Mouse (Mus musculus): ENCODE data around the gene Sync.

The Sync gene

DNA sequence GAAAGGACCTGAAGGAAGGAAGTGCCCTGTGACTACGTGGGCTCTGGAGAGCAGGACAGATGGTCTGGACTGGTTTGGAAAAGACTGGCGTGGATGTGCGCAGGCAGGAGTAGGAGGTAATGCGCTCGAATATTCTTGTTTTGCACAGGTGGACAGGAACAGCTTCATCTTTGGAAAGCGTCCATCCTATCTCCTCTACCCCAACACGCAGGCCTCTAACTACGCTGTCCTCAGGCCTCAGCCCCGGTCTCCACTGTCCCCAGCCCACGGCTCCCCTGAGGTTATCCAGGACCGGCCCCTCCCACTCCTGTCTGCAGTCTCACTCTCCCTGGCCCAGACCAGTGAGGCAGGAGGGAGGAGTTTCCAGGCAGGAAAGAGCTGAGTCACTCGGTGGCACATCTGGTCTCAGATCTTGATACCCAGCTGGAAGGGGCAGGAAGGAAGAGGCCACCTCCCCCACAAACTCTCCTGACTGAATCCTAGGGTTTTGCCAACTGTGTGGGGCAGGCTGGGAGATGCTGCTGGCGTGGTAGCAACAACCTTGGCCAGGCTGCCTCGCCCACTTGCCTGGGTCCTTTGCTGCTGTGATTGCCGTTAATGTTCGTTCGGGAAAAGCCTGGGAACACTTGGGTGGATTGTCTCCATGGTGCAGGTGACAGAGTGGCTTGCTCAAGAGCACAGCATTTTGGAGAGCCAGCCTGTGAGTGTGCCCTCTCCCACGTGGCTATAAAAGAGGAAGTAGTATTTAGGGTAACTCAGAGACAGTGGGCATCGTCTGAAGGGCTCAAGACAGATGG is 24.0 kb upstream of the Sync start:
- peak; percentile 82 for DNase-seq

DNA sequence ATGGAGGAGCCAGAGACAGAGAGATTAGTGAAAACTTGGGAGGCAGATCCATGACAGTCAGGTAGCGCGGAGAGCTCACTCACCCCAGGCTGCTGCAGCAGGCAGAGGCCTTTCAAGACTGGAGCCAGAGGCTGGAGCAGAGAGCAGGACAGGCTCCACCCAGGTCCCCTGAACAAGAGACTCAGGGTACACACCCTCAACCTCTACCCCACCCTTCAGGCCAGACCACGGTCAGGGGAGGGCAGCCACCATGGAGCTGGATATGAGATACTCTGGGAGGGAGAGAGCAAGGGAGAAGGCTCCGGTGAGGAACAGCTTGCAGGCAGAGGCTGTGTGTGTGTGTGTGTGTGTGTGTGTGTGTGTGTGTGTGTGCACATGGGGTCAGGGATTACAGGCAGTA is 21.2 kb upstream of the Sync start:
- DNase-seq: no peak

DNA sequence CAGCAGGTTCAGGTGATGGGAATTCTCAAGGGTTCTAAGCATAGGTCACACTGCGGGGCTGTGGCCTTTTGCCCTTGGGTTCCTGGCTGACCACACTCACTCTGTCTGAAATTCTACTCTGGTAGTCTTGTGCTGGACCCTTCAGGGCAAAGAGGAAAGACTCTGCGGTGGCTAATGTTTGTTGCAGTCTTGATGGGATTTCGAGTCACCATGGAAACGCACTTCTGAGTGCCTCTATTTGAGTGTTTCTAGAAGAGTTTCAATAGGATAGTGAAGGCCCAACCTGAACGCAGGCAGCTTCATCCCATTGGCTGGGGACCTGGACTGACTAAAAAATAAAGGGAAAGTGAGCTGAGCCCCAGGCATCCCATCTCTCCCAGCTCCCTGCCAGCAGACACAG is 20.6 kb upstream of the Sync start:
- no peak for DNase-seq

DNA sequence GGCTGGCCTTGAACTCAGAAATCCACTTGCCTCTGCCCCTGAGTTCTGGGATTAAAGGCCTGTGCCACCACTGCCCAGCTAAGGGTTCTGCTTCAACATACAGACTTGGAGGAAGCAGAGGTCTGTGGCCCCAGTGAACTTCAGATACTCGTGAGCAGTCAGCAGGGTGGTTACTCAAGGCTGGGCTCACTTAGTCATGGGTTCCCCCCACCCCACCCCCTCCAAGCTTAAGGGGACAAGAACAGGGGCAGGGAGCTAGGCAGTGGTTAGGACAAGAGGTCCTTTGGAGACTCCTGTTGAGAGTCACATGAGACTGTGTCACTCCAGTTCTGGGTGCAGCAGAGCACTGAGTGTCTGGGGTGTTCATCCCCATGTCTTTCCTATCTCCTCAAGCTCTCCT is 18.7 kb upstream of the Sync start:
- no peak for DNase-seq

DNA sequence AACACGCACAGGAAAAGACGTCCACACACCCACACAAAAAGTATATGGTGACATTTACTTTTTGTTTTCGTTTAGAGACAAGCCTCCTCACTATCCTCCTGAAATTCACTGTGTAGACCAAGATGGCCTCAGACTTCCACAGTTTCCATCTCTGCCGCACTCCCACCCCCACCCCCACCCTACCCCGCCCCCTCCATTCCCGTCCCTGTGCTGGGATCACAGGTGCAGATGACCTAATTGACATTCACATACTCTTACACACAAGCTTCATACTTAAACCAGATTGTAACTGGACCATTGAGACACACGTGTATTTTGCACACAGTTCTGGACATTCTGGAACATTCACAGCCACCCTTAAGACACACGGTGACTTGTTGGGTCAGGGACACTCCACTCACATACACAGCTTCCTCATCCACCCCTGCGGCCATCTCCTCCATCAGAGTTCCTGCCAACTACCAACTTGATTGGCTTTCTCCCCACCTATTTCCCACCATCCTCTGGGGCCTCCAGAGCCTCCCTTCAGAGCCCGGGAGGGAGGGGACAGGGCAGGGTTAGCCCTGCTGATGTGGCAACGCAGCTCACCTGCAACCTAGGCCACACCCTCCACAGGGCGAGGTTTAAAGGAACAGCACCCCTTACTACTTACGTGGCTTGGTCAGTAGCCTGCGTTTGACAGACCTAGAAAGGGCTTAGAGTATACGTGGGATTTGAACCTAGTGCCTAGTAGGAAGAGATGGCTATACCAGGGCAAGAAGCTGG is 15.2 kb upstream of the Sync start:
- peak; percentile 41 for DNase-seq

DNA sequence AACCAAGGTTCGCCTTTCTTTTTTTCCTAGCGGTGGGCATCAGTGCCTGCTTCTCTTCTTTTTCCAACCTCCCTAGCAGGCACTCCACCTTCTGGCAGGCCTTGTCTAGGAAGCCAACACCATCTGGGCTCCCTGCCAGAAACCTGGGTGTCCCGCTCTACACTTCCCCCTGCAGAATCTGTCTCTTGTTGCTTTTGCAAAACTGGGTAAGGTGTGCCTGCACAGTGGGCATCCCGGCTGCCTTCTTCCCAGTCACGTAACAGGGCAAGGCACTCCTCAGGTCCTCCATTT is 14.7 kb upstream of the Sync start:
- no peak for DNase-seq

DNA sequence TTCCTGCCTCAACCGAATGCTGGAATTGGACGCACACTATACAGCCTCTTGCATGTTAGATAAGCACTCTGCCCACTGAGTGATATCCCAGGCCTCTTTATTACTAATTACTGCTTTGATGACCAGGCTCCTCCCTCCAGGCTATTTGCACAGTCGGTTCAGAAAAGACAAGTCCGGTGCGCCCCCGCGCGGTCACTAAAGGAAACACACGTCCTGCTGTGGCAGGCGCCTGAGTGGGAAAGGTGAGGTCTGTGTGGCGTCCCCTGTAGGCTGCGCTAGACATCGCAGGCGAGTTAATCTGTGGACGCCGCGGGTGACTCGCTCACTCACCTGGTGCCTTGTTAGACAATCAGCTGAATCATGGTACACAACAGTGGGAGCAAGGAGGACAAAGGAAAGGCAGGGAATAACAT is 11.0 kb upstream of the Sync start:
- peak; percentile 93 for DNase-seq

DNA sequence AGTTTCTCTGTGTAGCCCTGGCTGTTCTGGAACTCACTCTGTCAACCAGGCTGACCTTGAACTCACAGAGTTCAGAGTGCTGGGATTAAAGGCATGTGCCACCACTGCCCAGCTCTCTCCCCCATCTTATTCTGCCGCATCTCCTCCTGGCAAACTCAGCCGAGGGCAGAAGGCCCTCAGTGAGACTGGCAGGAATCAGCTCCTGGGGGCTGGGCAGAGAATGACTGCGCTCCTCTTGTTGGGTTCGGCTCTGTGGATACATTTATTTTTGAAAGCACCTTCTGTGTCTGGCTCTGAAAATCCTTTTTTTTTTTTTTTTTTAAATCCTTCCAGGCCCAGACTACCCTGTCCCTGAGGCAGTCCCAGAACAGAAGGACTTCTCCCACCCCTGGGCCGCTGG is 4.6 kb upstream of the Sync start:
- DNase-seq: no peak

DNA sequence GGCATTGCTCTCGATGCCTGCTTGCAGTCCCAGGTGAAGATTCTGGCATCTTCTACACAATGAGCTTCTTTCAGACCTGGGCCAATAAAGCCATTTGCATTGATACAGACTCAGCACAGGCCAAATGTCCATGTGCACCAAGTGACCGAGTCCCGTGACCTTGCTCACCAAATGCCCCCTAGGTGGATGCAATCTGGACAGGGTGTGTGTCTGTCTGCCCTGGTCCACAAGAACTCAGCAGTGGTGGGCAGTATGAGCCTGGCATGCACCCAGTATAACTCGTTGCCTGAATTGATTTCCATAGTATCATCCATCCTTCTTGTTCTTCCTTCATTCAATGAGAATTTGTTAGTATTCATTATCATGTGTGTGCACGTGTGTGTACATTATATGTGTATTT is 4.2 kb upstream of the Sync start:
- no peak for DNase-seq

DNA sequence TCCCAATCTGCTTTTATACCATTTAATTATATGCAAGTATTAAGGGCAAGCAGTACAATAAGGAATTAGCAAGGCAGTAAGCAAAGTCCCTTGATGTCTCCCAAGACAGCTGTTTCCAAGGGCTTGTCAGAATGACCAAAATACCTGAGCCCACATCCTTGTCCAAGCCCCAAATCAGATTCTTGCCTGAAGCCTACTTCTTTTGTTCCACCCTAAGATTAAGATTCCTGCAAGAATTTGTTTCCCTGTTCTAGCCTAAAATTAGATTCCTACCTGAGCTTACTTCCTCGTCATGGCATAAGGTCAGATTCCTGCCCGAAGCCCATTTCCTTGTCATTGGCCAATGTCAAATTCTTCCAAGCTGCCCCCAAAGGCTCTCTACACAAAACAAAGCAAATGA is 2.7 kb upstream of the Sync start:
- no peak for DNase-seq

DNA sequence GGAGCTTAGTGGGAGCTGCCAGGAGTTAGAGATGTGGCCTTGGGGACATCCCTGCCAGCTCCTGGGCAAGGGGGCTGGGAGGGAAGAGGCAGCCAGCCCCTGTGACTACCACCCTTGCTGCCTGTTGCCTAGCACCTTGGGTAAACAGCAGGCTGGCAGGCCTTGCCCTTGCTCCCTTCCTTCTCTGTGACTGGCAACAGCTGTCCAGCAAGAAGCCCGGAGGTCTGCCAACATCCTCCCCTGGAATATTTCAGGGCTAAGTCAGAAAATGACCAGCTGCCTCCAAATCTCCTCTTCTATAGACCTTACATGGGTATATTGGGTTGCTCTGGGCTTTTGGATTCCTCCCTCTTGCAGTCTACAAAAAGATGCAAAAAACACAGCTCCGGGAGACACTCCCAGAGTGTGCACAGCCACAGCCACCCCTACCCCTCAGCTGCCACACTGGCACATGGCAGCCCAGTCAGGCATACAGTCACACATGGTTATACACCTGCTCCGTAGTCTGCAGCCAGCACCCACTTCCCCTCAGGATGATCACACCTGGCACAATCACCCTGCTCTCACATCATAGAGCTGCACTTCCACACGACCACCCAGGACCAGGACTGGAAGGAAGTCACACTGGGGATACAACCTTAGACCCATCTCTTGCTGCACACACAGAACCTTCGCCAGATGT is 1.3 kb upstream of the Sync start:
- no peak for DNase-seq

DNA sequence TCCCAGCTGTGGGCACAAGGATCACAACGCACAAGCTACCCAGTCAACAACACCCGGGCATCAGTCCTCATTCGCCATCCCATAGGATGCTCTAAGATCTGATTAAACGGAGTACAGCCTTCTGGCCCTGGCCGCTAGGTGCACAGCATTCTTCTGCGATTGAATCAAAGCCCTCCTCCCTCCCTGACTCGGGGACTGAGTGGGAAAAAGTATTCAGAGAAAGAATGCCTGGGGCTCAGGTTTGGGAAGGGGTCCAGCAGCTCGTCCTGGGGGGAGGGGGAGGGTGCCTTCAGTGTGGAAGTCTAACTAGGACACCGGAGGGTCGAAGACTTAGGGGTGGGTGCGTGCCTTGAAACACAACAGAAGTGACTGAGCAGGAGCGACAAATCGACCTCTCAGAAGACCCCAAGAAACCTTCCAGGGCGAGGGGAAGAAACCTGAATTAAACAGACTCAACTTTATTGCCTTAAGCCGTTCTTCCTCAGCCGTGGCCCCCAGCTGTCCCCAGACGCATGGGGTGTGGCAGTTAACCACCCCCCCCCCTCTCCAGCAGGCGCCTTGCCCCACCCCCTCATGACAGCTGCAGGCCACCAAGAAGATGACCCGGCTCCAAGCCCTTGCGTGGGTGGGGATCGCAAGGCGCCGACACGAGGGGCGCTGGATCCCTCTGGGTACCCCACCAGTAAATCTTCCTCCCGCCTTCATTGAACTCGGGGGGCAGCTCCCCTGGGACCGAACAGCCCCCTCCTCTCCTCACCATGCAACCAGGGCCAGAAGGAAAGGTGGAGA is 540 bp upstream of the Sync start:
- no peak for DNase-seq

DNA sequence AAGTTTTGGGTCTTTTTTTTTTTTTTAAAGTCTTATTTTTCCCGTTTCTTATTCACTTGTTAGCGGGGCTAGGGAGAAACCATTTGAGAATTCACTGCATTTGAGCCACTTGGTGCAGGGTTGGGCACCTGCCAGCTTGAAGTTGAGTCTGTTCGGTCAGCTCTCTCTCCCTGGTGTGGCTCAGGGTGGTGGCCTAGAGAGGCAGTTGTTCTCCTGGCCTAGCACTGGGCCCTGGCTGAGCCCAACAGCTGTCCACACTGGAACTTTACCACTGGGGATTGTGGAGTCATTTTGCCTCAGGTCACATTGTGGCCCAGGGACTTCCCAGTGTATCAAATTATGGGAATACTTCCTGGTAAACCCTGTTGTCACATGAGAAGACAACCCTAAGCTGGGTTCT is 650 bp downstream of the Sync start:
- DNase-seq: no peak

DNA sequence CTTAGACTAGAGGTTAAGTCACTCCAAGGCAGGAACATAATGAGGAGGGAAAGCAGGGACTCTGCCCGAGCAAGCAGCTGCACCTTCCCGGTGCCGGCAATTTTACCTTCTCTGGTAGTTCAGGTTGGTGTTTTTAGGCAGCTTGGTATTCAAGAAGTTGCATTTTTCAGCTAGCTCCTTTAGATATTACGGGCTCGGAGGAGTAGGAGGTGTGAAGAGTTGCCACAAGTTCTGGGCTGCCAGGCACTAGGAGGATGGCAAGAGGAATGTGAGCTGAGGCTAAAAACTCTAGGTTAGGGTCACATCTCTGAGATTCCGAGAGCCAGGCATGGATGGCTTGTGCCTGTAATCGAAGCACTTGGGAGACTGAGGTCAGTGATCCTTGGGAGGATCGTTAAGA is 2.3 kb downstream of the Sync start:
- no peak for DNase-seq

DNA sequence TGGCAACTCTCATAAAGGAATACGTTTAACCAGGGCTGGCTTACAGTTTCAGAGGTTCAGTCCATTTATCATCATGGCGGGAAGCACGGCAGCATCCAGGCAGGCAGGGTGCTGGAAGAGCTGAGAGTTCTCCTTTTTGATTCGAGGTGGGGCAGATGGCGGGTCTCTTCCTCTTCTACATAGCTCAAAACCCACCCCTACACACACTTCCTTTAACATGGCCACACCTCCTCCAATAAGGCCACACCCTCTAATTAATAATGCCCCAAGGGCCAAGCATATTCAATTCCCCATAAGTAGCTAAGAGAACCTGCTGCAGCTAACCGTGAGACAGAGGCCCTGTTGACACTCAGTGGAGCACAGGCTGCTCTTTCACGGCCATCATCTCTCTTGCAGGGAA is 5.4 kb downstream of the Sync start:
- DNase-seq: no peak

DNA sequence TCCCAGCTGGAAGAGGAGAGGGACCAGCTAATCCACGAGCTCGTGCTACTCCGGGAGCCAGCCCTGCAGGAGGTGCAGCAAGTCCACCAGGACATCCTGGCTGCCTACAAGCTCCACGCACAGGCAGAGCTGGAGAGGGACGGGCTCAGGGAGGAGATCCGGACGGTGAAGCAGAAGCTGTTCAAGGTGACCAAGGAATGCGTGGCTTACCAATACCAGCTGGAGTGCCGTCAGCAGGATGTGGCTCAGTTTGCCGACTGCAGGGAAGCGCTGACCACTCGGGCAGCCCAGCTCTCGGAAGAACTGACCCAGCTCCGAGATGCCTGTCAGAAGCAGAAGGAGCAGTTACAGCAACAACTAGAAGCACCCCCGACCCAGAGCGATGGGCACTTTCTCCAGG is 6.3 kb downstream of the Sync start:
- no peak for DNase-seq

DNA sequence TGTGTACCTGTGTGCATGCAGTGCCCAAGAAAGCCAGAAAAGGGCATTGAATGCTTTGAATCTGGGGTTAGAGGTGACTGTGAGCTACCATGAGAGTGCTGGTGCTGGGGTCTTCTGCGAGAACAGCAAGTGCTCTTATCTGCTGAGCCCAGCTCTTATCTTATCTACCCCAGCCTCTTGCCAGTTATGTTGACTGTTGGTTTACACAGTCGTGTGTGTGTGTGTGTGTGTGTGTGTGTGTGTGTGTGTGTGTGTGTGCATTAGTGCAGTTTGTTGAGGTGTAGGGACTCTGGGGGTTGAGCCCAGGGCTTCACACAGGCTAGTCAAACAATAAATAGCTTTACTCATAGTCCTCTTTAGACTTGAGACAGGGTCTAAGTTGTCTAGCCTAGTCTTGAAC is 7.8 kb downstream of the Sync start:
- peak; percentile 50 for DNase-seq

DNA sequence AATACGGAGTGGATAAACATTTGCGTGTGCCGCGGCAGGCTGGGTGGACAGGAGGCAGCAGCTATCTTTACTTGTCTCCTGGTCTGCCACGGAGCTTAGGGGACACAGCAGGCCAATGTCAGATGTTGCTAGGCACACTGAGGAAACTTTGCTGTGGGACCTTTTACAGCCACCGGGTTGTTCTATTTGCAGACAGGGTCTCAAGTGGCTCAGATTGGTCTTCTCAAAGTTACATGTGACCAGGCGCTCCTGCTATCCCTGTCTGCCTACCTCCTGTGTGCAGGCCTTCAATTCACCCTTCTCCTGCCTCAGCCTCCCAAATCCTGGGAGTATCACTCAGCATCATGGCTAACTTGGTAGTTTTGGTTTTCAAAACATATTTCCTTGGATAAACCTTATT is 8.6 kb downstream of the Sync start:
- no peak for DNase-seq

DNA sequence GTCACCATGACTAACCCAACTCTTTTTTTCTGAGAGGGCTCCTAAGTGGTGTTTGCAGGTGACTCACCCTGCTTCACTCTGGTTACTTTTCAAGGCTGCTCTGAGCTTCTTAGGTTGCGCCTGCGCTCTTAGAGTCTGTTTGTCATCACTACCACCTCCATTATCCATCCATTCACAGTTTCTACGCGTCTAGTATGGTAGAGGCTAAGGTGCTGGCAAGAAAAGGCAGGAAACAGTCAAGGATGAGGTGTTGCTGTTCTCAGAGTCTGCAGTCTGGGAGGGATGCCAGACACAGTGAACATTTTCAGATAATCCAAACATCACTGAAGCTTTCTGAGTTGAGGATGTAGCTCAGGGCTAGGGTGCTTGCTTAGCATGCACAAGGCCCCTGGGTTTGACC is 10.3 kb downstream of the Sync start:
- no peak for DNase-seq

DNA sequence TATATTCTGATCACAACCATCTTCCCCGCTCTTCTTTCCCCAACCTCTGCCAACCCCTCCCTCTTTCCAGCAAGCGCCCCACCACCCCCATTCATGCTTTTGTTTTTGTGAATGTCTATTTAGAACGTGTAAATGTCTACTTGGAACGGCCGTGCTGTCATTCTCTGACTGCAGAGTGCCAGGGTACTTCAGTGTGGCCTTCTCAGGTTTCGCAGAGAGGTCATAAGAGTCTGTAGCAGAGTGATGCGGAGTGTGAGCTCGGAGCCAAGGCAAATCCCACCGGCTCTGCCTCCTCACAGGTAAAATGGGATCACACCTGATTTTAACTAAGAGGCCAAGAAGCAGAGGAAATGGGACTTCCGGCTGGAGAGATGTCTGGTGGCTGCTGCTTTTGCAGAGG is 11.7 kb downstream of the Sync start:
- DNase-seq: no peak

DNA sequence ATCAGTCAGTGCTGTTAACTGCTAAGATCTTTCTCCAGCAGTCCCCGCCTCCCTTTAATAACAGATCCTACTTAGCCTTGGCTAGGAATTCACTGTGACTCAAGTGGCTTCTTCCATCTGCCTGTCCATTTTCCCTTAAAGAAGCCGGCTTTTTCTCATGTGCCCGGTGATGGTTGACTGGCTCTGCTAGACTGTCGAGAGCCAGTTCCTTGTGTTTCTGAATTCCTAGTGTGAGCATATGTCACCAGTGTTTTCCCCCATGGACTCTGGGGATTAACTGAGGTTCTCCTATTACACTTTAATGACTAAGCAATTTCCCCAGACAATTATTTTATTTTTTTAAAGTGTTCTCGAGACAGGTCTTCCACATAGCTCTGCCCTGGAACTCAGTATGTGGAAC is 16.0 kb downstream of the Sync start:
- no peak for DNase-seq

DNA sequence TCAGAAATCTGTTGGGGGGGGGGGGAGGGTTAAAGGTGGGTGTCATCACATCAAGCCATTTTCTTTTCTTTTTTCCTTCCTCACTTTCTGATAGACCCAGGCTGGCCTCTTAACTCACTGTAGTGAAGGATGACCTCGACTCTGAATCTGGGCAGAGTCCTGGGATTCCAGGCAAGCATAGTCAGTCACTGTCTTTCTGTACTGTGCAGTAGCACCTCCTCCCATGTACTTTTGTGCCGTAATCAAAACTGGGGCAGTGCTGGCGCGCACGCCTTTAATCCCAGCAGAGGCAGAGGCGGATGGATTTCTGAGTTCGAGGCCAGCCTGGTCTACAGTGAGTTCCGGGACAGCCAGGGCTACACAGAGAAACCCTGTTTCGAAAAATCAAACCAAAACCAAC is 16.4 kb downstream of the Sync start:
- no peak for DNase-seq

DNA sequence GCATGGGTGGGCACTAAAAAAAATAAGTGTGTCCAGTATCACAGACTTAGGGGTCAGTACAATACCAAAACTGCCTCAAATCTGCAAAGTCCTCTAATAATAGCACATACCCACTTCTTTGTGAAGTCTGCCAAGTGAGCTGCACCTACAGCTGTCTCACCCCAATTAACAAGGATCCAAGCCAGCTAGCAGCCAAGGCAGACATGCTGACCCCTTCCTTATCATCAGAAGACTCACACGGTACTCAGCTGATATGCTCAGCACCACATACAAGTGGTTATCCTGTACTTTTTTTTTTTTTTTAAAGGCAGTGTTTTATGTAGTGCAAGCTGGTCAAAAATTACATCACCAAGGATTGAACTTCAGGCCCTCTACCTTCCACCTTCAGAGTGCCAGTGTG is 16.9 kb downstream of the Sync start:
- DNase-seq: no peak

DNA sequence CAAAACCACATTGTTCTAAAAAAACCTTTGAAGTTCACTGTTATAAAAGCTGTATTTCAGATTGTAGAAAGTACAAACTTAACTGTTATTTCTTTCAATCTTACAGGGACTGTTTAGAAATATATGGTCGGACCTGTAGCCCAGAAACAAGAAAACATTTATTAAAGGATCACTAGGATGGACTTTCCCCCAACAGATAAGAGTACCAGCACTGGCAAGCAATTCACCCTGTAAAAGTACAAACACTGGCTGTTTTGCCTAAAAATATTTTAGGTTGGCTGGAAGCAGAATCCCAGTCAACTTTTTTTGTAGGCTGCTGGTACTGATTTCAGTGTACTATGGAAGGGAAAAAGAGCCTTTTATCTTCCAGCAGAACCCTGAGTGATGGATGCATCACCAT is 20.5 kb downstream of the Sync start:
- DNase-seq: no peak
